In genomic region chr14:105528107-105528506, GRCm38 (mm10) we compare ENCODE assay signal across 19 mouse cellular contexts.
"Had no signal": no experiment of that assay in that cellular context is flagged by ENCODE, and none has a peak within 500 bp of the region (broad histone marks: within the 10 kb centered on the region; RNA-seq: fewer than 3 reads in every experiment).

No protein-coding gene starts in this region.

- H3K36me3 ChIP-seq: limb, embryonic 12.5 days; midbrain, embryonic 12.5 days; midbrain, embryonic 15.5 days; neural tube, embryonic 12.5 days; neural tube, embryonic 15.5 days had no signal

- H3K27me3 ChIP-seq: limb, embryonic 12.5 days; midbrain, embryonic 12.5 days; midbrain, embryonic 15.5 days; neural tube, embryonic 12.5 days; neural tube, embryonic 15.5 days had no signal

- H3K9me3 ChIP-seq: limb, embryonic 12.5 days; midbrain, embryonic 12.5 days; midbrain, embryonic 15.5 days; neural tube, embryonic 12.5 days; neural tube, embryonic 15.5 days had no signal

- H3K27ac ChIP-seq: limb, embryonic 12.5 days; liver, embryonic 14.5 days; macrophage; midbrain, embryonic 12.5 days; midbrain, embryonic 15.5 days; neural tube, embryonic 12.5 days; neural tube, embryonic 15.5 days; stomach, postnatal 0 days had no signal

- H3K4me2 ChIP-seq: limb, embryonic 12.5 days; liver, embryonic 11.5 days; lung, embryonic 14.5 days; midbrain, embryonic 12.5 days; midbrain, embryonic 15.5 days; neural tube, embryonic 12.5 days; neural tube, embryonic 15.5 days had no signal

- ATAC-seq: liver, postnatal 0 days; lung, postnatal 0 days; midbrain, embryonic 15.5 days had no signal

- H3K9ac ChIP-seq: limb, embryonic 12.5 days; liver, embryonic 14.5 days; liver, postnatal 0 days; lung, embryonic 14.5 days; midbrain, embryonic 12.5 days; midbrain, embryonic 15.5 days; neural tube, embryonic 12.5 days; neural tube, embryonic 15.5 days had no signal

- DNase-seq: kidney, adult 18-20 months; kidney, postnatal 14 days; kidney, postnatal 4 days; liver, postnatal 0 days; lung, embryonic 14.5 days; right cerebral cortex, postnatal 25 days; thymus, adult 2 months; thymus, postnatal 14 days; thymus, postnatal 4 days had no signal

- H3K4me1 ChIP-seq: midbrain, embryonic 12.5 days; midbrain, embryonic 15.5 days; neural tube, embryonic 12.5 days; neural tube, embryonic 15.5 days had no signal

- H3K4me3 ChIP-seq: limb, embryonic 12.5 days; midbrain, embryonic 12.5 days; midbrain, embryonic 15.5 days; neural tube, embryonic 12.5 days; neural tube, embryonic 15.5 days had no signal
